Mouse (Mus musculus) lung, postnatal 25 days (tissue): Measurements from ENCODE around the gene Synrg.
A peak's percentile ranks its signal among the peaks of the same experiment; 100 is the strongest.

Experiments
- DNase-seq: peaks from one replicate; pipeline ENCODE4 v3.0.0; 2022; ENCODE audit warnings: low spot score

Synrg gene

DNA sequence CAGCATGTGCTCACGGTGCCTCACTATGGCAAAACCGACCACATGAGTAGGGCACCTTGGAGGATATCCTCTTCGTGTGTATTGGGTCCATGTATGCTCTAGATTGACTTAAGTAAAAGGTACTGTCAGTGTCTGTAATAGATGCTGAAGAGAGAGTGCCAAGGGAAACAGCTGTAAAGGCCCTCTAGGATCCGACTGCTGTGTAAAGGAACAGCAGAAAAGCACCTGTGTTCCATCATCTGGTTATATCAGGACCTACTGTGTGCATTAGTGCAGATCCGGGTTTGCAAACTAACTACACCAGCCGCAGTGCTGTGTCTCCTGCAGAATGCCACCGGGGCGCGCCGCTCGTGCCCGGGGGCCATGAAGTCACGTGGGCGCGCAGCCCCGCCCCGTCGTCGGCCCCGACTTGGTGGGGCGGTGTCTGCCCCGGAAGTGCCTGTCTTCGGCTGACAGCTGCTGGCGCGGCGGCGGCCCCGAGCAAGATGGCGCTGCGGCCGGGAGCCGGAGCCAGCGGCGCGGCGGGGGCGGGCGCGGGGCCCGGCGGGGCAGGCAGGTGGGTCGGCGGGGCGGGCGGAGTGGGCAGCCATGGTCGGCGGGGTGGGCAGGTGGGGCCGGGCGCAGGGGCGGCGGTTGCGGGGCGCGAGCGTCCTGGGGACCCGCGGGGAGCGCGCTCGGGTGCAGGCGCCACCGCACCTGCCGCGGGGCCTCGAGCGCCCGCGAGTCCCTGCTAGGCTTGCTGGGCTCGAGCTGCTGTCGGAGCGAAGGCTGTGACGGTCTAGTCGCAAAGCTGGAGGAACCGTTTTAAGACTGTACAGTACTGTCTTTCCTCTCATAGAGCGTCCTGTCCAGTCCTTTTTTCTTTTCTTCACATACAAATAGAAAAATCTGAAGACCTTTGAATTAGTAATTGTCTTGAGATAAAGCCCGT lies at the start of gene Synrg:
Gene Synrg (plus strand): TSS at position 438 of the 931 bp plus-strand sequence.
- DNase-seq, result peak; percentile 91

DNA sequence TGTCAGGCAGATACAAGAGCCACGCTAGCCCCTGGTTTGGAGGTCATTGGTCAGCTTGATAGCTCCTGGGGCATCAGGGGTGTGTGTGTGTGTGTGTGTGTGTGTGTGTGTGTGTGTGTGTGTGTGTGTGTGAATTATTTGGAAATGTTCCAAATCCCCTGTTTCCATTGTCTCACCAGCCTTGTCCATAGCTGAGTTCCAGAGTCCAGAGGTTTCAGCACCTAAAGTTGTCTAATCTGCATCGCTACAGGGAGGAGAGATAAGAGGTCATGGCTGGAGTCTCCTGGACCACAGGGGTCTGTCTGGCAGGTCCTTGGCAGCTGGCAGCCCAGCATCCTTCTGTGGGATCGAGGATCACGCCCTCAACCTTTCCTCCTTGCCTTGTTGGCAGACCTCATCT lies 49.7 kb upstream of the Synrg start:
- no peak for DNase-seq

DNA sequence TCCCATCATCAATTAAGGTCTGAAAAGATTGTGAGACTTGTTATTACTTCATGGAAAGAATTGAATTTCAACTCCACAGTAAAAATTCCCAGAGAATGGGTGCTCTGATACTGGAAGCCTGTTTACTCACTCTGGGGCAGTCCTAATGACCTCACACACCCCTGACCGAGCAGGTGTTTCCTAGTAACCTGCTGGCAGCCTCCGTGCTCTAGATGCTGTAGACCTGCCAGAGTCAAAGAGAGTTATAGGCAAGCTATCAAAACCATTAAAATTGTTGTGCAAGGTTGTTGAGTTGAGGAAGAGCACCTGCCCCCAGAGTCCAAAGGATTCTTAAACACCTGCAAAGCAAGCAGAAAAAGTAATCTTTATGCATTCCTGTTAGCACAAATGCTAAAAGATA lies 41.6 kb upstream of the Synrg start:
- peak; percentile 39 for DNase-seq

DNA sequence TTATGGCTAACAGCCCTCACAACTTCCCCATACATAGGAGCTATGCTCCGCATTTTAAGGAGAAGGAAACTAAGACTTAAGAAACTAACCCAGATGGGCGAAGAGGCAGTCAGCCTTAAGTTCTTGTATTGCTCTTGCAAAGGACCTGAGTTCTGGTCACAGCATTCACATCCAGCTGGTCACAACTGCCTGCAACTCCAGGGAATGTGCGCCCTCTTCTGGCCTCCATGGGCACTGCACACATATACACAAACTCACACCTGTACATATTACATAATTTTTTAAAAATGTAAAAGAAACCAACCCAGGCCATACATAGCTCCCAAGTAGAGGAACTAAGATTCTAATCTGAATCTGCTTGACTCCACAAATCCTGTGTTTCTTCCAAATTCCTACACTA lies 37.1 kb upstream of the Synrg start:
- no peak for DNase-seq

DNA sequence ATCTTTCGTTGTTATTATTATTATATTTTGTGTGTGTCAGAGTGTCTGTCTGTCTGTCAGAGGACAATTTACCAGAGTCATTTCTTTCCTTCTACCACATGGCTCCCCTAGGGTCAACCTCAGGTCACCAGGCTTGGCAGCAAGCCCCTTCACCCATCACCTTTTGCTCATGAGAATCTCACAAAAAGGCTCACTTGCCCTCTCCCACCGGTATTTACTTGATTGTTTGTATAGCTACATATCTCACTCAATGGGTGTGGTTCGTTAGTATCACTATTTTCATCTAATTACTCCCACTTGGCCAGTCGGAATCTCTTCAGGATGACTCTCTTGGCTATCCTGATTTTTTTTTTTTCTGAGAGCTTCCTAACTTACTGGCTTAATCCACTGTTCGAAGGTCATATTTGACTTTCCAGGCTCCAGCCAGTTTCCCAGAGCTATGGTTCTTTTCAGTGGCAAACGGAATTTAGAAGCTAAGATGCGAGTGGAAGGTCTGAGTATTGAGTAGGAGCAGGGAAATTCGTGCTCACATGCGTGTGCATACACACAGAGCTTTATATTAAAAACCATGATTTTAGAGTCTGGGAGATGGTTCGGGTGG lies 31.6 kb upstream of the Synrg start:
- no peak for DNase-seq

DNA sequence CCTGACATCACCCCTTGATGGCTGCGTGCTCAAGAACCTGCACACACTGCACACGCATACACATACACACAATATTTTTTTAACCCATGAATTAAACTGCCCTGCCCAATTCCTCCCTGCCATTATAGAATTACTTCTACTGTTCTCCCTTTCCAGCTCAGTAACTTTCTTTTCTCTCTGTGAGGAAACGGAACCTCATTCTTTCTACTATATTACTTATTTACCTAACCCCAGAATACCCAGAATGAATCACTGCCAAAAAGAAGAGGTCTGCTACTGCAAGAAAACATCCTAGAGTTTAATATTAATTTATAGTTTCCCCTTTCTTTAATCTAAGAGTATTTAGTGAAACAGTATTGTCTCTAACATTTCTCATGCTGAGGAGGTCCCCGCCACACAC lies 30.9 kb upstream of the Synrg start:
- DNase-seq, result no peak

DNA sequence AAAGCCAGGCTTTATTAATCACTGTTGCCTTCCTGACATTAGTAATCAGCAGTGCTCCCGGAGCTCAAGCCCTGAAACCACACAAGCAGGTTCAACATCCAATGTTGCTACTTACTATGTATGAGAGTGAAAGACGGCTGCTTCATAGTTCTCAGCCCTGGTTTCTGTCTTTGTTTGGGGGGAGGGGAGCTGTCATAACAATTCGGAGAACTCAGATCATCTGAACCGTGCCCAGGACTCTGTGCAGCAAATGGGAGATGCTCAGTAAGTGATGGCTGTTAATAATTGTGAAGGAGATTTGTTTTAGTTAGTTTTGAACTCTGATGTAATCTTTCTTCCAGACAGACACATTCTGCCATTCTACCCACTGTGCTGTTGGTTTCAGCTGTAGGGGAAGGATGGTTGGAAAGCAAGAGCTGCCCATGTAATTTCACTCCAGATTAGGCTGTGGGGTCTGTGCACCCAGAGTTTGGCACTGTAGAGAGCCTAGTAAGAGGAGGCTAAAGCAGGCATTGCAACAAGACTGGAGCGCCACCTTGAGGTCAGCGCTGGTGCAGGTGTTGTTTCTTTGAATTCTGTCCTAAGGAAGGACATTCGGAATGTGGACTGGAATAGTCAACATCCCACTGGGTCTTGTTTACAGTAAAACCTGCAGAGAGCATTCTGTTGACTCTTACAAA lies 28.1 kb upstream of the Synrg start:
- peak; percentile 75 for DNase-seq

DNA sequence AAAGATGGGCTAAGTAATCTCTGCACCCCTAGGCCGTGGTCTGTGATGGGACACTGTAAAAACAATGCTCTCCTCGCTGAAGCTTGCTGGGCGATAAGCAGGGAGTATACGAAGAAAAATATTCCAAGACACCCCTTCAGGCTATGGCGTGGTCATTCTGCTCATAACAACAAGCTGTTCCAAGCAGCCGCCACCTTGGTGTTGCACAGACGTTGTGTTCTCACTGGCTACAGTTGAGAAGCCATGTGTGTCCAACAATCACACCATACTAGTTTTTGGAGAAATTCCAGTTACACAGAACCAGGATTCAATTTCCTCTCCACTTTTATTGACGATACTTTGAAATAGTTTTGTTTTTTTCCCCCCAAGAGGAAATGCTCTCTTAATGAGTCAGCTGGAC lies 25.7 kb upstream of the Synrg start:
- no peak for DNase-seq

DNA sequence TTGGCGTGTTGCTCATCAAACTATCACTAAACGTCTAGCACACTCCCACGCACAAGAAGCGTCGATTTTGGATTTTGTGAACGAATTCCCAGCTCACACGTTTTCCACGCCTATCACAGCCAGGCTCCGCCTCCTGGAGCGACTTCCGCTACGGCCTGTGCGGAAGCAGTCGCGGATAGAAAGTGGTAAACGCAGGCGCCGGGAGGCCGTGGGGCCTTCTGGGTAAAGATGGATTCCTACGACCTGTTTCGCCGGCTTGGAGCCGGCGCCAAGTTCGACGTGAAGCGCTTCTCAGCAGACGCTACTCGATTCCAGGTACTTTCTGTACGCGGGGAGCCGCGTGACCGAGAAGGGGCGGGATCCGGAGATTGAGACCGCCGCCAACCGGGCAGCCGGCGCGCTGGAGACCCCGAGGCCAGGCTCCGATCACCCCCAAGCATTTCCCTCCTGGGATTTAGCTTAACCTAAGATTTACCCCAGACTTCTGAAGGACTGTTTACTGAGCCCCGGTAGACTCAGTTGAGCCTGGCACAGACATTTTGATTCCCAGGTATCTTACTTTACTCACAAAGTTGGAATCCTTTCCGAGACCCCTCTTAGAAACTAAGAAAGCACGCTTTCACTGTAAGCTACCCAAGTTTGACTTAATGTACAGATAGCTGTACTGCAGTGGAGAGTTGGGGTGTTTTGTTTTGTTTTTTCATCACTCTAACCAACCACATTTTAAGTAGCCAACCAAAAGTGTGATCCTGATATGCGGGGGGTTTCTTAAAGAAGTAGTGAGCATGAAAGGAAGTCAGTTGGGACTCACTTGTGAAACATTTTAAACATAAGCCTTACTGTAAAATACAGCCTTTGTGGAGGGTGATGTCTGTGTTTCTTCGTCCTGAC lies 22.0 kb upstream of the Synrg start, which contains the start of gene Ddx52:
Gene Ddx52 (plus strand): TSS at position 113 of the 891 bp plus-strand sequence.
- DNase-seq, result peak; percentile 89

DNA sequence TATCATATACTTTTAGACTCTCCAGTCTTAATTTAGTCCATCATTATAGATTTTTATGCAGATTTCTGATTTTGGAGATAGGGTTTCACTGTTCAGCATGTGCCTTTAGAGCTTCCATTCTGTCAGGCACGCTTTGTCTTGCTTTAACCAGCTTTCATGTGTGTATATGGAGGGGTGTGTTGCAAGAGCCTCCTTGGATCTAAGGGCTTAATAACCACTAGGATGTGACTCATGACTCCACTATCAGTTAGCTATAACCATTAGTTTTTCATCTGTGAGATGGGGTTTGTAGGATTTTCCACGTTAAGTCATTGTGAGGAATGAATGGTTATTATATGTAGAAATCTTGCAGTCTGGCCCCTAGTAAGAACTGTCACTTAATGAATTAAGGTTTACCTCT lies 7.4 kb upstream of the Synrg start:
- no peak for DNase-seq

DNA sequence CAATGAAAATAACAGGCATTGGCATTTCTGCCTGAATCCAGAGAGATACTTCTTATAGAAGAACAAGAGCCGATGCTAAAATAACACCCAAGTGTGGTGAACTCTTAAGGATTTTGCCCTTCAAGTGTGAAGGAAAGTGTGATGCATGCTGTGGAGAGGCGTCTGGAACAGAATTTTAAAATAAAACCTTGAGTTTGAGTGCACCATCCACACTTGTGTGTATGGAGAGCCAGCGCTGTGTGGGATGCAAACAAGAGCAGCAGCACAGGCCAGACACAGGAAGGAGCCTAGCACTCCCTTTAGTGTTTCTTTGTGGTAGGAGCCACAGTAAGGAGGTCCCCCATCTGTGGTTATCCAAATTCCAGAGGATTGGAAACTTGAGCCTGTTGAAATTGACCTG lies 2.2 kb upstream of the Synrg start:
- DNase-seq, result no peak

DNA sequence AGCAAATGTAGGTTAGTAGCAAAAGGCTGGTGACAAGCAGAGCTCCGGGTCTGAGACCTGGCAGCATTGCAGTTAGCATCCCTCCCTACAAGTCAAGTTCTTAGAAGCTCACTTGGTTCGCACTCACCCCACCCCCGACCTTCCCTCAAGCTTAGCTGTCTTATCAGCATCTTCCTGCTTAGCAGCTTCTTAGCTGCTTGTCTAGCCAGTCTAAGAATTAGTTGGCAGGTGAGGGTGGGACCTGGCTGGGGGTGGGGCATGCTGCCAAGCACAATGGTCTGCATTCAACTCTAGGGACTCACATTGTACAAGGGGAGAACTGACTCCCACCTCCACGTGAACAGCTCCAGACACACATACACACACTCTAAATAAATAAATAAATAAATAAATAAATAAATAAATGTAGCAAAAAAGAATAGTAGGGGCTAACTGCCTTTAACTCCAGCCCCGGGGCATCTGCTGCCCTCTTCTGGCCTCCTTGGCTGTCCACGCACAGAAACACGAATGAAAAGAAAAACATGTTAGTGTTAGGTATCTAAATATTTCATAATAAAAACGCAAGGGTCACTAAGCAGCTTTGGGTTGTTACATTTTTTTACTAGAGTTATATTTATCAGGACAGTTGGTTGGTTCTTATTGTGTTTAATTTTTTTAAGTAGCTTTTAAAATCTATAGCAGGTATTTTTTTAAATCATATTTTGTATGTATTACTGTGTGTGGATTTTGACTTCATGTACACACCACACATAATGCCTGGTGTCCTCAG lies 3.4 kb downstream of the Synrg start:
- no peak for DNase-seq

DNA sequence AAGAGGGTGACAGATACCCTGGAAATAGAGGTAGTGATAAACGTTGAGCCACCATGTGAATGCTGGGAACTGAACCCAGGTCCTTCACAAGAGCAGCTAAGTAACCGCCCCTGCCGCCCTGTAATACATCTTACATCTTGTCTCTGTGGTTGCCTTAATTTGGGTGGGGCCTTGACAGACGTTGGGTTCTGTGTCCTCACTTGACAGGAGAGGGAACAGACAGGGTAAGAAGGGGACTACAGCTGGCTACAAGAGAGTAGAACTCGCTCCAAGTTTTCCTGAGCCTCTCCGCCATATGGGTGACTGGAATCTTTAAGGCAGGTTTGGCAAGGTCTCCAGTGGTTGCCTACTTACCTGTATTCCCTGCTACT lies 4.0 kb downstream of the Synrg start:
- no peak for DNase-seq

DNA sequence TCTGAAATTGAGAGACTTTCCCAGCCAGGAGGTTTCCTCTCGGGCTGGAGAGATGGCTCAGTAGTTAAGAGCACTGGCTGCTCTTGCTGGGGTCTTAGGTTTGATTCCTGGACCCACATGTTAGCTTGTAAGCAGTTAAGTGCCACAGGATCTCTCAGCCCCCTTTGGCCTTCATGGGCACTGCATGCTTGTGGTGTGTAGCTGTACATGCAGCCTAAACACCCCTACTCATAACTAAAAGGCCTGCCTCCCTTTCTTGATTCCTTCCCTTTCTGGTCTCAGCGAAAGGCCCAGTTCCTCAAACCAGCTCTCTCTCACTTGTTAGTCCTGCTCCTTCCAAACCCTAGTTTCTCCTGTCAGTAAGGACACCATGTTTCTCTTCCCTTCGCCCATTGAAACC lies 4.8 kb downstream of the Synrg start:
- DNase-seq, result no peak

DNA sequence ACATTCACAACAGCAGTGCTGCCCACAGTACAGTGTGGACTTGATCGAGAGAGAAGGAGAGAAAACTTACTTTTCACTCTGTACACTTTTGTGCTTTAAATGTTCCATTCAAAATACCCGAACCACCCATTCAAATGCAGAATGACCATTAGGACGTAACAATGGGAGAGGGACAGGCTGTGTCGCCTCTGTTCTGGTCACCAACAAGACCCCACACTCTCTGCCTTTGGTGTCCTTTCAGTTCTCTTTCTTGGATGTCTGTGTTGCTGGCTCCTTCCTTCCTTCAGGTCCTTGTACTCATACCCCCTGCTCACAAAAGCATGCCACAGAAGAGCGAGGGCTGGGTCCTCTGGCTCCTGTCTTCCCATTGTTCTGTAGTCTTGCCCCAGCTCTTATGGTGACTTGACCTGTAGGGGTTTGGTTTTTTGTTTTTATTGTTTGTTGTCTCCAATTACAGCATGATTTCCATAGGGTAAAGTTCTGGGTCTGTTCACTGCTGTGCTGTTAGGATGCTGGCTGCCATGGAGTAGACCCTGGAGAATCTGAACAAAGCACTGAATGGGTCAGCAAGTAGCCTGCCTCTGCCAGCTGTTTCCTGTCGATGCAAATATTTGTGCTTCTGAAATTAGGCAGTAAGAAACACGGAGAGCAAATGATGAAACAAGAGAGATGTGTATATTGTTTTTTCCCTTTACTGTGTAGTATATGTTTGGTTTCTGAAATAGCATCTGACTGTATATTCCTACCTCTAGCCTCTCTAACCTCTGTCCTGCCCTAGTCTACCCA lies 10.5 kb downstream of the Synrg start:
- no peak for DNase-seq

DNA sequence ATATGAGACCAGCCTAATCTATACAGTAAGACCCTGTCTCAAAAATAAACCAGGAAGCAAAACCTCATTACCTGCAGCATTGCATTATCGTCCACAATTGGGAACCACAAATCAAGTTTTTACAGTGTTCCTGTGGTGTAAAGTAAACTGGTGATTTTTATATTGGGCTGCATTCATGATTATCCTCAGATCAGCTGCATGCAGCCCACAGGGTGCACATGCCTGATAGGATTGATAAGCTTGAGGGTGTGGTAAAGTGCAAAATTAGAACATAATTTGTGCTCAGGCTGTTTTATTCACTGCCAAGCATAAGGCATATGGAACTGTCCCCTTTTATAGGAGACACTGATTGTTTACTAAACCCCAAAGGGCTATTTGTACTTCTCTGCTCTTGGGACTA lies 11.3 kb downstream of the Synrg start:
- no peak for DNase-seq

DNA sequence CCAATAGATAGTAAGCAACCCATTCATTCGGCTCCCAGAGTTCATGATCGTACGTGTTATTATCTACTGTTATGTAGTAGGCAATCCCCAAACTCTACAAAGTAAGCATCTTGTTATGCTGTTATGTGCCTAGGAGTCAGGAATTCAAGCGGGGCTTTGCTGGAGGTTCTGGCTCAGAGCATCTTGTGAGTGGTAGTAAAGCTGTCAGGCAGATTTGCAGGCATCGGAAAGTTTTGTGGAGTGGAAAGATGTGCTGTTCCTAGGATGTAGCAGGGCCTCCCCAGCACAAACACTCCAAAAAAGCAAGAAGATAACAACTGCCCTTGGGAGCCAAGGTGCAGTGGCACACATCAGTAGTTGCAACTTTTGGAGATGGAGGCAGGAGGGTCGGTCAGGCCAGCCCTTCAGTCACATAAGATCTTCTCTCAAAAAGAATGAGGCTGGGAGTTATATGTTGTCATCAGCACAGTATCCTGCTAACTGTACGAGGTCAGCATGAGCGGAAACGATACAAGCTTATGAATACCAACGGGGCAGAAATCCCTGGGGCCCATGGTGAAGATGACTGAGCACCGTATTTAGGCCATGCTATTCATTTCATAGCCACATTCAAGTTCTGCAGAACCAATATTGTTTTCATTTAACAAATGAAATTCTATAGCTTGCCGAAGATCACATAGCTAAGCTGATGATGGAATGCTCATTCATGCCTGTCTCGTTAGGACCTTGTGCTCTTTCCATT lies 12.2 kb downstream of the Synrg start:
- DNase-seq, result no peak

DNA sequence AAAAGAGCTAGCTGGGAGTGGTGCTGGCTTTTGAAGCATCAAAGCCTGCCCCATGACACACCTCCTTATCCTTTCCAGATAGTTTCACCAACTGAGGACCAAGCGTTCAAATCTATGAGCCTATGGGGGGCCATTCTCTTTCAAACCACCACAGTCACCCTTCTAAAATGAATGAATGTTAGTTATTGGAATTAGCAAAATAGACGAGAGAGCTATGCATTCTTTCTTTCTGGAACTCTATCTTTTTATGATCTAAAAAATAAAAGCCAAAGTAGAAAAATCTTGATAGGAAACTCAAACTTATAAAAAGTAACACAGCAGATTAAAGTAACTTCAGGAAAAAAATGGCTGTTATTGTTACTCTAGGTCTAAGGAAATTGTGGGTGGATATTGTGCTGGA lies 13.6 kb downstream of the Synrg start:
- DNase-seq, result no peak

DNA sequence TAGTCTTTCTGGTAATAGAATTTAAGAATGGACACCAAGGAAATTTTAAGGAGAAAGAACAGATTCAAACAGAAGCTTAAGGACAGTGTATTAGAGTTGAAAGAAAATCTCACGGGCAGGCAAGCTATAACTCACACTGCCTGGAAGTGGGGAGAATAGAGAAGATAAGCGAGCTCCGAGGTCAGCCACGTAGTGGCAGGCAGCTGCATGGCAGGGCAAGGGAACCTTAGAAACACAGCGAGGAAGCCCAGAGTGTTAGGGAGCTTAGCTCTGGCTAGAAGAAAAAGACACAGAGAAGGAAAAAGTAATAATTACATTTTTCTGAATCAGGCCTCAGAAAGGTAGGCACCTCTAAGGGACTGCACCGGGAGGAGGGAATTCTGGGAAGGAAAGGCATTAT lies 15.8 kb downstream of the Synrg start:
- no peak for DNase-seq

DNA sequence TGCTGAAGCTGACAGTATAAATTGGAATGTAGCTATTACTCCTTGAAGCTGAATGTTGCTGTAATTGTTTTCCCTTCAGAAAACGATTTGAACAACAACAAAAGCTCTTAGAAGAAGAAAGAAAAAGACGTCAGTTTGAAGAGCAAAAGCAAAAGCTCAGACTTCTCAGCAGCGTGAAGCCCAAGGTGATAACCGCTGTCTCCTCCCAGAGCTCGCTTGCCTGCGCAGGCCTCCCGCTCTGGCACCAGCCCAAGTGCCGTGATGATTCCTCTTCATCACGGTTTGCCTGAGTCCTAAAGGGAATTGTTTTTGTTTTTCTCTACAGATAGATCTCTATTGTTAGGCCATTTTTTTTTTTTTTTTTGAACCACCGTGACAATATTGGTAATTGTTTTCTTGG lies 17.1 kb downstream of the Synrg start:
- DNase-seq, result no peak
